Mouse (Mus musculus) cerebellum, postnatal 10 days (tissue): Measurements from ENCODE around the gene Ybey.

Experiments
- DNase-seq, 2 experiments: peaks; one replicate each; pipeline ENCODE4 v3.0.0; 2021; ENCODE audit warnings: mixed read lengths in 2 of 2

Gene Ybey

DNA sequence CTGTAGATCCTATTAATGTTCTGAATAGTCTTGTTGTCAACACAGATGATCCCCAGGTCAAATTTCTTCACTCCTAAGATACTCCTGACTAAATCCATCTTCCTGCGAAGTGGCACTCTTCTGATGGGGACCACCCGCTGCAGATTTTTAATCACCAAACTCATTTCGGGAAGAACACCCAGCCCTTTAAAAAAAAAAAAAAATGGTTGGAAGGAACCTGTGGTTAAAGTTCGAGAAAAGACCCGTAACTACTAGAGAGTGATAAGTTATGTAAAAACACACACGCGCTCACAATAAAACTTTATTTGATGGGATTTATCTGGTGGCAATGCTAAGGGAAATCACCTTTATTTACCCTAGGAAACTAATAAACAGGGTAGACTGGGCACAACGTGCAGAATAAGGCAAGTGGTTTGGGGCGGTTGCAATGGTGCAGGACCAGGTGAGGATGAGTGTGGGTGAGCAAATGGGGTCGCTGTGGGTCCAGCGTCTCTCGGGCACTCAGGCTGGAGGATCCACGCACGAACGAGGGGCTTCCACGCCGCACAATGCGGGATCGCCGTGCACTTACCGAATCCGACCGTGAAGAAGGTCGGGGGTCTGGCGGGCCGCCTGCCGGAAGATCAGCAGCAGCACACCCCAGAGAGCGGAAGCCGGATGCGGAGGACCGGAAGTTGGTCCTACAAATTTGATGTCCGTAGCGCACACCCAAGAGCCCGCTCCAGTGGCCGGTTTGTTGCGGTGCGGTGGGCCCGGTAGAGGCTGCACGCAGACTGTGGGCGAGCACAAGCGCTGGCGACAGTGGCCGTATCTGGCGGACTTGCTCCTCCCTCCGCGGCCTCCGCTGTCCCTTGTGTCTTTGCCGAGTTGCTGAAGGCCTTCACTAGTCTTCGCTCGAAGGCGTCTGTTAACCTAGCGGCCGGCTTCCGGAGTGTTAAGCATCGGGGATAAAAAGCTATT is at the start of gene Ybey, which contains the start of gene Mcm3ap:
Gene Ybey, minus strand, starts transcription at position 912 of the 960 bp plus-strand sequence.
Gene Mcm3ap, plus strand, starts transcription at position 725 of the 960 bp plus-strand sequence.
- DNase-seq, result peak; percentile 94

DNA sequence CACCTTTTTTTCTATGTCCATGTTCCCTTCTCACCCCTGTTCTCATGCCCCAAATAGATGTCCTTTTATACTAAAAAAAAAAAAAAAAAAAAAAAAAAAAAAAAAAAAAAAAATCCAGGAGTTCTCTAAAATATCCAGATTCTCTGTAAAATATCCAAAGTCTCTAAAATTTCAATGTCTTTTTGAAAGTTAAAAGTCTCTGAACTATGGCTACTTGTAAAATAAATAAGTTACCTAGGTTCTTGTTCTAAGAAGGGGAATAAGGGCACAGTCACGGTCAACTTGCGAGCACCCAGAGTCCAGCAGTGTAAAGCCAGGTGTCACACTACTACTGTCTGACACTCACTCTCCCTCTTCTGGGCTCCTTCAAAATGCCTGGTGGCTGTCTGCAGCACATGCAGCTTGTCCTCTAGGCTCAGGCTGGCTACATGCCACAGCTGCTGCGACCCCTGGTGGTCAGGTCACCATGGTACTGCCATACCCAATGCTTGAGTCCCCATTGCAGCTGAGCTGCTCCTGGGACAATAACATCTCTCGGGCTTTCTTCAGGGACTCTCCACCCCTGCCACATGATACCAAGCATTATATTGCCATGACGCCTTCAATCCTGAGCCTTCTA is 44.2 kb upstream of the Ybey start:
- peak; percentile 90 to 92 for DNase-seq

DNA sequence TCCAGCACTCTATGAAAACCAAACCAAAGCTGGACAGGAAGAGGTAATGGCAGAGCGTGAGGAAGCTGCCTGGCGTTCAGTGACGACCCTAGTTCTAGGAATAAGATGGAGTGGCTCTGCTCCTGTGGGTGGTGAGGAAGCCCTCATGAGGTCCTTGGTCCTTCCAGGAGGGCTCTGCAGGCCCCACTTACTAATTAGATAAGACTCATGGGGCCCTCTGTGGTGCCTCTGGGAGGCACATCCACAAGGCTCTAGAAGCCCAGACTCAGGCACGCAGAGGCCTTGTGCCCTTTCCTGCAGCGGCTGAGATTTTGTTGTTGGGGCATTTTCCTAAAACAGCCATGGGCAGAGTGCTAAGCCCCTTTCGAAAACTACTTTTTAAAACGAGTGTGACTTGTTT is 37.0 kb upstream of the Ybey start:
- no peak for DNase-seq

DNA sequence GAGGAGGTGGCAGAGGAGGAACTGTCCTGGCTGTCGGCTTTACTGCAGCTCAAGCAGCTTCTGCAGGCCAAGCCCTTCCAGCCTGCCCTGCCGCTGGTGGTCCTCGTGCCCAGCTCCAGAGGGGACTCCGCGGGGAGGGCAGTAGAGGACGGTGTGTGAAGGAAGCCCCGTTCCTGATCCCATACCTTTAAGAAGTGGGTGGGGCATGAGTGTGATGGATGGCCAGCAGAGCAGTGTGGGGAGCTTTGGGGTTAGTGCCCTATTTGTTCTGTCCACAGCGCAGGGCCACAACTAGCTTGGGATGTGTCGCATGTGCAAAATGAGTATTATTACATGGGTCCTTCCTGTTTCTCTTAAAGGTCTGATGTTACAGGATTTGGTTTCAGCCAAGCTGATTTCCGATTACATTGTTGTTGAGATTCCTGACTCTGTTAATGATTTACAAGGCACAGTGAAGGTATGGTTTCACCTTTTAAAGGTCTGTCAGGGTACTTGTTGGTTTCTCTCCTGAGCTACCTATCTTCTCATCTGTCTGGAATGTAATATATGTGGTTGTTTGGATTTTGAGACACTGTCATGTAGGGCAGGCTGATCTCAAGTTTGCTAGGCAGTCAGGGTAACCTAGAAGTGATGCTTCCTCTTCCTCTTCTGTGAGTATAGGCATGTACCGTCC is 35.5 kb upstream of the Ybey start:
- no peak for DNase-seq

DNA sequence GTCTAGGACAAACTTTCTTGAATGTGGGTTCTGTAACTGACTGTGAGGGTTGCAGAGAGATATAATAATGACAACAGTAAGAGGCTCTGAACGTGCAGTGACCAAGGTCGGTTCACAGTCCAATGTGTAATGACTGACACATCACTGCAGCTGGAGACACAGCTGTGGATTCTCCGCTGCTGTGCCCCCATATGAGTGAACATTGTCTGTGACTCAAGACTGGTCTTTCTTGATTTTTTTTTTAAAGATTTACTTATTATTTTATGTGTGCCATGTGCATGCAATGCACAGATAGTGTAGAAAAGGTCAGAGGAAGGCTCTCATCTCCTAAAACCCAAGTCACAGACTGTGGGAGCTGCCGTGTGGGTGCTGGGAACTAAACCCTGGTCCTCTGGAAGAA is 28.6 kb upstream of the Ybey start:
- DNase-seq, result no peak

DNA sequence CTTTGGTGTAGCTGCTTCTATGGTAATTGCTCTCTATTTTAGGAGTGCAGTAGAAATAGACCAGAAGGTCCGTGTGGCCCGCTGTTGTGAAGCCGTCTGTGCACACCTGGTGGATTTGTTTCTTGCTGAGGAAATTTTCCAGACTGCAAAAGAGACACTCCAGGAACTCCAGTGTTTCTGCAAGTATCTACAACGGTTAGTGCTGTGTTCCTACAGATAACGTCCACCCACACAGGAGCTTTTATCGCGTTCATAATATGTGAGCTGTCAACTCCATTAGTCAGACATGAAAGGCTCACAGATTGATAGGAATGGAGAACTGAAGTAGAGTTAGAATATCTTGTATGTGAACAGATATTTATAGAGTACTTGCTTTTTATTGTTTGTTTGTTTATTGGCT is 27.5 kb upstream of the Ybey start:
- DNase-seq, result no peak

DNA sequence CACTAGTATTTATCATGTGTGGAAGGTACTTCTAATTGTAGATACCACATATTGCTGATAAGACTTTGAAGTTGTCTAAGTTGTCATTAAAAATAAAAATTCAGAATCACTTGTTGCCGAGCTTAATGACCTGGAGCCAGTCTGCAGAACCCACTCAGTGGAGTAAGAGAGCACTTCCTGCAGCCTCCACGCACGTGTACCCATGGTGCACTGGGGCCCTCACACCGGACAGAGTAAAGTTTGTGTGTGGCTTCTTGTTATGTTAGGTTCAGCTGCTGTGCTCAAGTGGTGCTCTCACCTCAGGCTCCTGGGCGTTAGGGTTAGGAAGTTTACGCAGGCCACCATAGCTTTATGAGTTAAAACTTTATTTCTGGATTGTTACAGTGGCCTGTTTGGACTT is 26.6 kb upstream of the Ybey start:
- DNase-seq, result no peak

DNA sequence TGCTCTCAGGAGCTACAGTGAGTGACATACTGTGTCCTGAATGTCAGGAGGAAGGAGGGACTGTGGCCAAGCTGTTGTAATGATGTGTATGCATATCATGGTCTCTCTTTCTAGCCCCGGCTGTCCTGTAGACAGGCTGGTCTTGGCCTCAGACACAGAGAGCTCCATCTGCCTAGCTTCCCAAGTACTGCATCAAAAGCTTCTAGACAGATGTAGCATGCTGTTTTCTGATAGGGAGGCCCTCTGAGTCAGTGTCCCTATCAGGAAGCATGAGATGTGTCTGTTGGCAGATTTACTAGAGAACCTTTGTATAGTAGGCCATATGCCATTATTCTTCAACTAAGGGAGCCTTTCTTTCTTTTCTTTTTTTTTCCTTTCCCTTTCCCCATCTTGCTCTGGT is 24.6 kb upstream of the Ybey start:
- no peak for DNase-seq

DNA sequence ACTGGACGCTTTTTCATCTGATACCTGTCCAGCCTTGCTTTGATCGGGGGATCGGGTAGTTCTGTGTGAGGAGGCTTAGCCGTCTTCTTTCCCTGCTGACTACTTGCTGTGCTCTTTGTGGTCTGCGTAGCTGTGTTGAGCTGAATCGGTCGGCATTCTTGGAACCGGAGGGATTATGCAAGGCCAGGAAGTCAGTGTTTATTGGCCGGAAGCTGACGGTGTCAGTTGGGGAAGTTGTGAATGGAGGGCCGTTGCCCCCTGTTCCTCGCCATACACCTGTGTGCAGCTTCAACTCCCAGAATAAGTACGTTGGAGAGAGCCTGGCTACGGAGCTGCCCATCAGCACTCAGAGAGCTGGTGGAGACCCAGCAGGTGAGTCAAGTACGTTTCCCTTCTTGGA is 20.3 kb upstream of the Ybey start:
- DNase-seq, result no peak

DNA sequence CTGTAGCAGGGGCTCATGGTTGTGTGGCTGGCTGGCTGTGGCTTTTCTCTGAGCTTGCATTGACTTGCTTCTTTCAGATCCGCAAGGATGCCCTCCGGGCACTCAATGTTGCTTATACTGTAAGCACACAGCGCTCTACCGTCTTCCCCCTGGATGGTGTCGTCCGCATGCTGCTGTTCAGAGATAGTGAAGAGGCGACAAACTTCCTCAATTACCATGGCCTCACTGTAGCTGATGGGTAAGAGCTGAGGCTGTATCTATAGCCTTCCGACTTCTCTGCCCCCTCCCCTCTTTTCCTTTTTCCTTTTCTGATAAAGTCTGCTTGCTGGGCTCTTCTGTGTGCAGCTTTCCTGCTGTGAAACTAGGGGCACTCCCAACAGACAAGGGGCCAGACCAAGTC is 19.4 kb upstream of the Ybey start:
- no peak for DNase-seq

DNA sequence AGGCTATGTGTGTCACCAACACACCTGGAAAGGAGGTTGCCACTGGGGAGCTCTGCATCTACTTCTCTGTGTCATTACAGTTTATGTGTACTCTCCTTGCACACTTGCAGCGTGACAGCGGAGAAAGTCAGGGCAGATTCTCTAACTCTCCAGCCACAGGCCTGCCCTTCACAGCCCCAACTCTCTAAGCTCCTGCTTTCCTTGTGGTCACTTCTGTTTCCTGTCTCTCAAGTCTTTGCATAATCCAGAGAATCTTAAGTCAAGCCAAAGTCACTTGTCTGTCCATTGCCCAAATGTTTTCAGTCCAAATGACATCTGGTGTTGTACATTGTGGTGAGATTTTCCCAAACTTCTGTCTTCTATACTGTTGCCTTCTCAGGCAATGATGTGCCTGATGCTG is 17.4 kb upstream of the Ybey start:
- no peak for DNase-seq

DNA sequence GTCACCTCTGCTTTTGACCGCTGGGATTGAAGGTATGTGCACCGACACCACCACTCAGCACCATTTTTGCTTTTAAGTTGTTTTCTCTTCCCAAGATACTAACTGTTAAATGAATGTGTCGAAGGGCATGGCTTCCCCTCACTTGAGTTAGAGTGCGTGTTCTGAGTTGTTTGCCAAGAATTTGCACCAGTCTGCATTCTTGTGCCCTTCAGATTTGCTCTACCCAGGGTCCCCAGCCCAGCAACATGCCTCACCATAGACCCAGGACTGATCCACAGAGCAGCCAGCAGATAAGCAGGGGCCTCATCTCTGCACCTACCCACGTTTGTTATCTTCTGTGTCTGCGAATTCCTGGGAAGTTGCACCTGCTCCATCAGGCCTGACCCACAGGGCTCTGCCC is 12.6 kb upstream of the Ybey start:
- no peak for DNase-seq

DNA sequence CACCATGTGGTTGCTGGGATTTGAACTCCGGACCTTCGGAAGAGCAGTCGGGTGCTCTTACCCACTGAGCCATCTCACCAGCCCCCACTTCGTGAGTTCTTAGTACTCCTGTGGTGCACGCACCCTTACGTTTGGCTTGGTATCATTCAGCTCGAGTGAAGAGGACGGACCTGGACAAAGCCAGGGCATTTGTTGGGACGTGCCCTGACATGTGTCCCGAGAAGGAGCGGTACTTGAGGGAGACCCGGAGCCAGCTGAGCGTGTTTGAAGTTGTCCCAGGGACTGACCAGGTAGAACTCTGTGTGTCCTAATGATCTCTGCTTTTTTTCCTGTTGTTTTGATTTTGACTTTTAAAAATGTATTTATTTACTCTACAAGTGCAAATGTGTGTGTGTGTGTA is 11.9 kb upstream of the Ybey start:
- DNase-seq, result no peak

DNA sequence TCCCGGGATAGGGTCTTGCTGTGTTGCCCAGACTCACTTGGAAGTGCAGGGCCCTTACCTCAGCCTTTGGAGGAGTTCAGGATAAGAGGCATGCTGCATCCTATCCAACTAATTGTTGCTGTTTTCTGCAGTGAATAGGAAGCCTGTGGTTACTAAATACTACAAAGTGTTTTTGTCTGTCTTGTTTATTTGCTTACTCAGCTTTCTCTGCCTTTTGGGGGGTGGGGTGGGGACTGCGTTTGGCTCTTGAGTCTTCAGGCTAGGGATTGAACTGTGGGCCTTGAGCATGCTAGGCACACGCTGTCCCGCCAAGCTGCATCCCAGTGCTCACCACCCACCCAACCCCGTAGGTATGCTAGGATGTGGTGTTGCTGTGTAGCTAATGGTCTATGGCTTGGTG is 4.8 kb upstream of the Ybey start:
- no peak for DNase-seq

DNA sequence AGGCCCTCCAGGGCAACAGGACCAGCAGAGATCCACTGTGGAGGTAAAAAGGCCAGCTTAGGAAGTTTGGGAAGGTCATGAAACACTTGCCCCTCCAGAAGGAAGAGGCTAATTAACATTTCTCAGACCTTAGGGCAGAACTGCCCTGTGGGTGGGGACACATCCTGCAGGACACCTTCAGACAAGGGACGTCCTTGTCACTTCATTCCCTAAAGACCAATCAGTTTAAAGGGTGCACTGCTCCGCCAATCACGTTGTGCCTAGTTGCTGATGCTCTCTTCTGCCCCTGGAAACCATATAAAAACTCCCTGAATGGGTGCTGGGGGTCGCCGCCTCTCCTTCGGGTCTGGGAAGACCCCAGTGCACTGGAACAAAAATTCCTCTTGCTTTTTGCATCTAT is 6.2 kb downstream of the Ybey start:
- no peak for DNase-seq

DNA sequence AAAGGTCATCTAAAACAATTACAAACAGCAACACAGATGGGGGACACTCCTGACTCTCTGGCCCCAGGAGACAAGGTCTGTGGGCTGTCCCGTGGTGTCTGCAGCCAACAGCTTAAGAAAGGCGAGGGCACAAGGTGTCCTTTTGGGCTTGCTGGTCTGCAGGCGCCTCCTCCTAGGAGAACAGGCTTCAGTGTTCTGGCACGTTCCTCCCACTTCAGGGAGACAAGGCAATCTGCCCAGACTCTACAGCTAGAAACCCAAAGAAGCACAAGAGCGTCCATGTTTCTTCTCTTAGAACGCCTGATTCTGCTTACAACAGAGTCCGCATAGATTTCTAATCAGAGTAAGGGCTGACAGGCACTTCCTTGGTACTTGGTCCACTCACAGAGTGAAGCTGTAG is 6.6 kb downstream of the Ybey start:
- no peak for DNase-seq

DNA sequence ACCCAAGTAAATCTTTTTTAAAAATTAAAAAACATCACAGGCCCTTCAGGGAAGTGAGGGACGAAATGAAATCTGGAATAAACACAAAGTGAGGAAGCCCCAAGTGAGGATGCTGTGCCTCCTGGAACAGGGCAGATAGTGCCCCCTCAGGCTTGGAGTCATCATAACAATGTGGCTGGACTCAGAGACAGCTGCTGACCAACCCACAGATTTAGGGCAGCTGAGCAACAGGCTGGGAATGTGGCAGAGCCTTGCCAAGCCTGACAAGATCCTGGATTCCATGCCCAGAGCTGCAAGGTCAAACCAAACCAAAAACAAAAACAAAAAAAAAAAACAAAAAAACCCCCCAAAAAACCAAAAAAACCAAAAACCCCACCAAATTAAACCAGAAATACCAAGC is 7.7 kb downstream of the Ybey start:
- DNase-seq, result no peak

DNA sequence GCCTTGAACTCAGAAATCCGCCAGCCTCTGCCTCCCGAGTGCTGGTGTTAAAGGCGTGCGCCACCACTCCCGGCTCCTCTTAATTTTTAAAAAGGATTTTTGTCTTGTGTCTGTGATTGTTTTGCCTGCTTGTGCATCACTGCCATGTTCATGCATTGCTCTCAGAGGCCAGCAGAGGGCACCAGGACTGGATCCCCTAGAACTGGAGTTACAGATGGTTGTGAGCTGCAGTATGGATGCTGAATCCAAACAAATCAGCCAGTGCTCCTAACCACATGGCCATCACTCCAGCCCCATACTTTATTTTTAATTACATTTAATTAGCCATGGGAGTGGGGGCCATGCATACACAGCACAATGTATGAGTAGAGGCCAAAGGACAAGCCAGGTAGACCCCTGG is 13.6 kb downstream of the Ybey start:
- peak; percentile 76 to 81 for DNase-seq

DNA sequence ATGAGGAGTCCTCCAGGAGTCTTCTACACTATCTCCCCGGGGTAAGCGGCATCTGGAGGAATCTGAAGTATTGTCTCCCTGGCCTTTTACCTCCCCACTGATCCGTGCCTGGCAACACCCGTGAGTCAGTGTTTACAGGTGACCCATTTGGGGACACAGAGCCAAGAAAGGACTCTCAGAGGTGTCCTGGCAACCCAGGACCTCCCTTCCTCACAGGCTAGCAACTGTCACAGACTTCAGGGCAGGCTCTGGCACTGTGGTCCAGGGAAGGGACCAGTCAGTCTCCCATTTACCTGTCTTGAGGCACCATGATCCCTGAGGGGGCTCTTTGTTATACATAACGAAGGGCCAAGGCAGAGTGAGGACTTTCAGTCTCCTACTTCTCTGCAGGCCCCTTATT is 20.1 kb downstream of the Ybey start, which contains the start of gene 2610028H24Rik:
Gene 2610028H24Rik, plus strand, starts transcription at position 231 of the 400 bp plus-strand sequence.
- DNase-seq, result no peak

DNA sequence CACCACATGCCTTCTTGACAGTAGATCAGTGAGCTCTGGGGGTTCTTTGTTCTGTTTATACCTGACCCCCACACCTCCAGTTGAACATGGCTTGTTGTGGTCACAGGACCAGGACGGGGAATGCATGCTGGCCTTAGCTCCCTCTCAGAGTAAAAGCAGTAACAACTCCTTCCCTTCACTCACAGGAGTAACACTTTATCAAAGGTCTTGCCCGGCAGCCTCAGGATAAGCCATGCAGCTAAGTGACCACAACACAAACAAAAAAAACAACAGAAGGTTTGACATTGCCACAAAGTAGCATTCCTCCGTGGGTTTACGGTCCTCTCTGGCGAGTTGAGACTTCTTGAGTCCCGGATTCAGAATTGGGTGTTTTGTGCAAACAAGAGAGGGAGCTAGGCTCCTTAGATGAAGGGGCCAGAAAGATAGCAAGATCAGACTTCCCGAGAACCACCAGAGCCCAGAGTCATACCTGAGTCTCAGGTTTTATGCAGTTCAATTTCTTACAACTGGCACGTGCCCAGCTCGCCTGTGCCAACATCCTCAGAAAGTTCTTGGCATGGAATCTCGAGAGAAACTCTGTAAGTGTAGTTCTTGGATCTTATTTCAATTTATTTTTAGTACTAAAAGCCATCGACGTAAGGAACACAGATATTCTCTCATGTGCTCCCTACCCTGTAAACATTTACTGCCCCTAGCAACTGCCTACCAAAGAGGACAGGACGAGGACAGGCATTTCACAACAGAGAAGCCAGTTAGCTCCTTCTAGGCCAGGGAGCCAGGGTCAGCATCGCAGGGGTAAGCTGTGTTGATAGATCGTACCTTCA is 21.3 kb downstream of the Ybey start:
- DNase-seq, result no peak

DNA sequence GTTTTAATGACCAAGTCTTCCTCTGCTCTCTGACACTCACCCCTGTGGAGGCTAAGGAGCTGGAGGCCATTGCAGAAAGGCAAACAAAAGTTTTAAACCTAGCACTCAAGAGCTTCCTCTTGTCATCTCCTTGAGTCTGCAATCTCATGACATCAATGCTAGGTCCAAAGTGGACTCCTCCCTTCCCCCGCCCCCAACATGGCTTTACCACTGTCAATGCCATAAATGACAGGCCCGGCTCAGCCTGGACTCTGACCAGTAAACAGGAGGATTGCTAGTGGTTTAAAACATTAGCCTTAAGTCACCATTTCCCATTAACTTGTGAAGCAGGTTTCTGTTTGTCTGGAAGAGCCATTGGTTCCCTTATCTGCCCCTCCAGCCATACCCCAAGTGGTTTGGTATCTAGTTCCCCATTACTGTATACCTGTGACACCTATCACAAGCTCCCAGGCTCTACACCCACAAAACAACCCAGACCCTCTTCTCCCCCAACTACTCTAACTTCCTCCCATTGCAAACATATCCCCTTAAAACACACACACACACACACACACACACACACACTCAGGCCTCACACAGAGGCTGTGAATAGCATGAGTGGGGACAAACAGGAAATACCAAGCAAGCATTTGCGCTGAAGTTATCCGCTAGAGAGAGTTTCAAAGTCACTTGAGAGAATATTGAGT is 22.8 kb downstream of the Ybey start:
- DNase-seq, result no peak
